In genomic region chr2:166730567-166730915, GRCm38 (mm10) we compare ENCODE assay signal across 9 mouse cellular contexts. TPM values are rescaled to one million over a fixed set of nuclear protein-coding genes. Genes with fewer than 3 reads are reported as not detected.
DNase-seq lines count a peak whose midpoint lies in the region; ATAC-seq and TF ChIP-seq lines count a peak whose summit lies in the region.
"Had no signal": no experiment of that assay in that cellular context is flagged by ENCODE, and none has a peak within 500 bp of the region (broad histone marks: within the 10 kb centered on the region; RNA-seq: fewer than 3 reads in every experiment).

No protein-coding gene starts in this region.

- DNase-seq in heart, embryonic 10.5 days (ENCODE audit: low spot score): no peak
- no peak for DNase-seq in heart, adult 9 months (ENCODE audit: low spot score in 2 of 2)
- DNase-seq in intestine, embryonic 14.5 days (ENCODE audit: low spot score): no peak
- no peak for DNase-seq in cerebellum, adult 11 months
- no peak for DNase-seq in thymus, postnatal 25 days
- DNase-seq: liver, embryonic 13.5 days had no signal

- 67% methylated on average over 6 of the region's 6 CpGs for WGBS in heart, embryonic 10.5 days
- WGBS in embryonic facial prominence, embryonic 13.5 days: 54% methylated on average over 6 of the region's 6 CpGs
- 63% methylated on average over 6 of the region's 6 CpGs for WGBS in intestine, embryonic 14.5 days

- H3K9ac ChIP-seq in embryonic facial prominence, embryonic 13.5 days: no peak overlapping the region
- H3K9ac ChIP-seq in intestine, embryonic 14.5 days (ENCODE audit: low read length): no peak overlapping the region
- H3K9ac ChIP-seq: liver, embryonic 13.5 days had no signal

- peak overlapping the region; percentile 69 for H3K27ac ChIP-seq in heart, embryonic 10.5 days
- peak overlapping the region; percentile 68 for H3K27ac ChIP-seq in embryonic facial prominence, embryonic 13.5 days
- H3K27ac ChIP-seq in intestine, embryonic 14.5 days (ENCODE audit: low read depth): peak overlapping the region; percentile 74; the same call in 1 of the 2 replicates
- H3K27ac ChIP-seq: liver, embryonic 13.5 days had no signal

- no peaks in the 10 kb centered on the region for H3K9me3 ChIP-seq in heart, embryonic 10.5 days
- H3K9me3 ChIP-seq in embryonic facial prominence, embryonic 13.5 days: no peaks in the 10 kb centered on the region
- H3K9me3 ChIP-seq in intestine, embryonic 14.5 days (ENCODE audit: control insufficient read depth, low read length): no peaks in the 10 kb centered on the region
- H3K9me3 ChIP-seq: liver, embryonic 13.5 days had no signal

- H3K4me3 ChIP-seq in heart, embryonic 10.5 days: no peak overlapping the region
- H3K4me3 ChIP-seq in embryonic facial prominence, embryonic 13.5 days: no peak overlapping the region
- no peak overlapping the region for H3K4me3 ChIP-seq in intestine, embryonic 14.5 days (ENCODE audit: low read depth, low read length)
- no peak overlapping the region for H3K4me3 ChIP-seq in myocyte
- H3K4me3 ChIP-seq: liver, embryonic 13.5 days had no signal

- H3K4me2 ChIP-seq in embryonic facial prominence, embryonic 13.5 days: no peak overlapping the region
- no peak overlapping the region for H3K4me2 ChIP-seq in intestine, embryonic 14.5 days (ENCODE audit: low read length)
- peak overlapping the region; percentile 60 for H3K4me2 ChIP-seq in myocyte (ENCODE audit: low read depth)
- H3K4me2 ChIP-seq: liver, embryonic 13.5 days had no signal

- no peak for TF ChIP-seq POLR2A in myocyte (IDR thresholded peaks at IDR 0.05; ENCODE audit: insufficient read length, low read depth)

- no peak overlapping the region for H3ac ChIP-seq in myocyte (ENCODE audit: control insufficient read depth, insufficient read length)

- H3K27me3 ChIP-seq in heart, embryonic 10.5 days (ENCODE audit: insufficient read depth, poor library complexity, severe bottlenecking): no peaks in the 10 kb centered on the region
- no peaks in the 10 kb centered on the region for H3K27me3 ChIP-seq in embryonic facial prominence, embryonic 13.5 days
- no peaks in the 10 kb centered on the region for H3K27me3 ChIP-seq in intestine, embryonic 14.5 days (replicated peaks; ENCODE audit: control insufficient read depth, insufficient read depth, low read length)
- peaks cover 3% of the 10 kb centered on the region for H3K27me3 ChIP-seq in myocyte (ENCODE audit: control insufficient read depth, insufficient read depth, insufficient read length)
- H3K27me3 ChIP-seq: liver, embryonic 13.5 days had no signal

- no peak for ATAC-seq in embryonic facial prominence, embryonic 13.5 days (ENCODE audit: insufficient number of reproducible peaks, insufficient read depth, low FRiP score, low TSS enrichment, low read depth)
- ATAC-seq in intestine, embryonic 14.5 days (replicated peaks; ENCODE audit: low FRiP score, low TSS enrichment, low read depth): no peak
- no peak for ATAC-seq in megakaryocyte, adult 5-6 weeks (ENCODE audit: poor library complexity, severe bottlenecking)

- H3K79me2 ChIP-seq in myocyte (ENCODE audit: control insufficient read depth, insufficient read depth): no peaks in the 10 kb centered on the region

- H3K36me3 ChIP-seq in heart, embryonic 10.5 days: no peaks in the 10 kb centered on the region
- H3K36me3 ChIP-seq in embryonic facial prominence, embryonic 13.5 days: no peaks in the 10 kb centered on the region
- no peaks in the 10 kb centered on the region for H3K36me3 ChIP-seq in intestine, embryonic 14.5 days (ENCODE audit: control insufficient read depth, insufficient read depth, low read length)
- H3K36me3 ChIP-seq in myocyte (ENCODE audit: control insufficient read depth, insufficient read depth): no peaks in the 10 kb centered on the region
- H3K36me3 ChIP-seq: liver, embryonic 13.5 days had no signal

- peaks cover 28% of the 10 kb centered on the region for H3K4me1 ChIP-seq in heart, embryonic 10.5 days
- H3K4me1 ChIP-seq in embryonic facial prominence, embryonic 13.5 days: peaks cover 34% of the 10 kb centered on the region
- H3K4me1 ChIP-seq in intestine, embryonic 14.5 days (replicated peaks; ENCODE audit: control insufficient read depth, insufficient read depth, low read length): peaks cover 10% of the 10 kb centered on the region; the same call in 1 of the 2 replicates

TF ChIP-seq in myocyte, 11 proteins besides CTCF, POLR2A, EP300 and RAD21:
- TF ChIP-seq MAX (IDR thresholded peaks at IDR 0.05; ENCODE audit: low read depth): no peak
- TF ChIP-seq MYOD1 (IDR thresholded peaks at IDR 0.05; ENCODE audit: control insufficient read depth in 1 of 3, insufficient read length in 2 of 3, low read depth in 2 of 3): no peak
- no peak for TF ChIP-seq E2F4 (IDR thresholded peaks at IDR 0.05; ENCODE audit: insufficient read depth)
- no peak for TF ChIP-seq SRF (IDR thresholded peaks at IDR 0.05; ENCODE audit: control insufficient read depth, insufficient read length, low read depth)
- no peak for TF ChIP-seq REST (IDR thresholded peaks at IDR 0.05; ENCODE audit: insufficient read depth, insufficient read length)
- no peak for TF ChIP-seq TCF3 (IDR thresholded peaks at IDR 0.05; ENCODE audit: insufficient read length, low read depth)
- TF ChIP-seq POLR2AphosphoS2 (IDR thresholded peaks at IDR 0.05; ENCODE audit: insufficient read length, low read depth): no peak

RNA-seq across cellular contexts. Expression of gene Prex1, which starts 16.9 kb away (rescaled TPM):
- 10.9 and 13.2 TPM in 2 replicates for polyA plus RNA-seq in heart, embryonic 10.5 days (2016; fragmentation: Nextera tagmentation; extraction: Ambion mirVana)
- 28.4 and 28.5 TPM in 2 replicates for polyA plus RNA-seq in embryonic facial prominence, embryonic 13.5 days (2015; fragmentation: Nextera tagmentation; extraction: Ambion mirVana)
- polyA plus RNA-seq in intestine, embryonic 14.5 days (2014; fragmentation: Nextera tagmentation; extraction: Ambion mirVana): 11.3 and 13.6 TPM in 2 replicates
- 0.17 TPM for polyA plus RNA-seq in myocyte (2012; fragmentation: generic; extraction: Trizol)
- 75.3 and 85.4 TPM in 2 replicates for total RNA-seq in megakaryocyte, adult 5-6 weeks (2015)
- 61.1 and 73.3 TPM in 2 replicates for total RNA-seq in megakaryocyte, adult 5-6 weeks (2017)

Comparison
In these comparisons a context has a peak if more than half of its experiments do, and no peak if none do; other contexts are left out.
1. RNA of gene Prex1, which starts 16.9 kb away (polyA plus RNA-seq): 28.4 to 28.5 TPM in embryonic facial prominence, embryonic 13.5 days, 10.9 to 13.2 TPM in heart, embryonic 10.5 days and 11.3 to 13.6 TPM in intestine, embryonic 14.5 days; 0.17 TPM in myocyte (single experiment); every median in the first group is over 10 times any median in the second.
2. Peak in every context shown above with its lines, with median percentiles within 50 percentile points of each other: H3K27ac ChIP-seq.